Mouse (Mus musculus): ENCODE data around the gene Cxcr3.

DNA sequence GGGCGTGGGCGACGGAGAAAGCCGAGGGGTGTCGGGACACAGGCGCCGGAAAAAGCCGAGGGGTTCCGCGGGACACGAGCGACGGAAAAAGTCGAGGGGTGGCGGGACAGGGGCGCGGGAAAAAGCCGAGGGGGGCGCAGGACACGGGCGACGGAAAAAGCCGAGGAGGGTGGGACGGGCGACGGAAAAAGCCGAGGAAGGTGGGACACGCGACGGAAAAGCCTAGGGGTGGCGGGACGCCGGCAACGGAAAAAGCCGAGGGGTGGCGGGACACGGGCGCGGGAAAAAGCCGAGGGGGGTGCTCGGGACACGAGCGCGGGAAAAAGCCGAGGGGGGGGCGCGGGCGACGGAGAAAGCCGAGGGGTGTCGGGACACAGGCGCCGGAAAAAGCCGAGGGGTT is 36.5 kb downstream of the Cxcr3 start:
- no peak for TF ChIP-seq POLR2A (IDR thresholded peaks at IDR 0.05; ENCODE audit: insufficient read depth, low read depth, low read length)
- no peak for TF ChIP-seq CTCF (IDR thresholded peaks at IDR 0.05; ENCODE audit: insufficient read depth, low read depth, low read length)

All from olfactory bulb, adult 2 months (tissue).